Mouse (Mus musculus): ENCODE data around the gene Mak.

- TF ChIP-seq CTCF (IDR thresholded peaks at IDR 0.05; ENCODE audit: low read depth, low read length) (no peak), TAL1 (conservative IDR thresholded peaks at IDR 0.05; ENCODE audit: low read depth, low read length) (no peak), POLR2AphosphoS5 (IDR thresholded peaks at IDR 0.05; ENCODE audit: insufficient replicate concordance, low read depth, low read length) (no peak)
Observed at GRCm38 (mm10) chr13:41088746-41089145, 9.2 kb upstream of the Mak start.

Measured in G1E (cell line).